Mouse (Mus musculus): ENCODE data around the gene Cbx5. TPM values are rescaled to one million over a fixed set of nuclear protein-coding genes. Genes with fewer than 3 reads are reported as not detected.
"Not testable (repeated sequence)": the region's sequence is repeated elsewhere in the genome, so short reads cannot be mapped to it uniquely, and the experiment has no call there.

The Cbx5 gene
- polyA plus RNA-seq, 1 experiment = 26.9 TPM

DNA sequence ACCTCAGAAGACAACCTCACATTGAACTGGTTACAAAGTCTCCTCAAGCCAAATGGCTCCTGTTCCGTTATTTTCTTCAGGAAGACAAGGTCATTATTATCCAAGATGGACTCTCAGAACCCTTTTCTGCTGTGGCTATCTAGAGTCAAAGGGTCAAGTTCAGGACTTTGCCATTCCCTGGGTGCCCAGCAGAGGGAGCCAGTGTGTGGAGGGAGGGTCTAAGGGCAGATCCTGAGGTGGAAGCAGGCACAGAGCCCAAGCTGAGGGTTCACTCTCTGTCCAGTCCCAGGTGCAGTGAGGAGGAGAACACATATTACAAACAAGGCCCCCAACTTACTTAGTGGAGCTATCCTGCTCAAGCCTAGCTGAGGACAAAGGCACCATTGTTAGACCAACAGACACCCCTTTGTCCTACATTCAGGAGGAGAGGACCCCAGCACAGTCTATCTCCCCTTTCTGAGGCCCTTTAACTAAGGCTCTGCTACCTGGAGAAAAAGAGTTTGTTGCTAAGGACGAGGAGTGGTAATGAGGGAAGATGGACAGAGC lies 10.7 kb upstream of the Cbx5 start:
- no peak for TF ChIP-seq POLR2A (IDR thresholded peaks at IDR 0.05; ENCODE audit: low read depth, low read length)
- peak; percentile 97 for TF ChIP-seq CTCF (conservative IDR thresholded peaks at IDR 0.05; ENCODE audit: insufficient read depth, insufficient read length, low read depth, low read length)
- WGBS = 32% methylated on average over 2 of the region's 2 CpGs
- peak; percentile 75 for DNase-seq
- no peaks in the 10 kb centered on the region for H3K4me1 ChIP-seq (ENCODE audit: control insufficient read depth, insufficient read depth, low read length)
- no peaks in the 10 kb centered on the region for H3K27me3 ChIP-seq (replicated peaks; ENCODE audit: control insufficient read depth, insufficient read depth, low read length)
- H3K4me3 ChIP-seq (ENCODE audit: insufficient read depth, low read depth, low read length) = no peak overlapping the region
- no peak overlapping the region for H3K27ac ChIP-seq (ENCODE audit: insufficient read depth, low read depth, low read length)
- peaks cover 15% of the 10 kb centered on the region for H3K36me3 ChIP-seq (ENCODE audit: control insufficient read depth, insufficient read depth, low read length)

DNA sequence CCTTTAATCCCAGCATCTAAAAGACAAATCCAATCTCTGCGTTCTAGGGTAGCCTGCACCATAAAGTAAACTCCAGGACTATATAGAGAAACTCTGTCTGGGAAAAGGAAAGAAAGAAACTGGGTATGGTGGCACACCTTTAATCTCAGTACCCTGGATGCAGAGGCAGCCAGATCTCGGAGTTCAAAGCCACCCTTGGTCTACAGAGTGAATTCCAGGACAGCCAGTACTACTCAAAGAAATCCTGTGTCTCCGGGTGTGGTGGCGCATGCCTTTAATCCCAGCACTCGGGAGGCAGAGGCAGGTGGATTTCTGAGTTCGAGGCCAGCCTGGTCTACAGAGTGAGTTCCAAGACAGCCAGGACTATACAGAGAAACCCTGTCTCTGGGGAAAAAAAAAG lies 9.9 kb upstream of the Cbx5 start:
- not testable (repeated sequence) for H3K4me1 ChIP-seq (ENCODE audit: control insufficient read depth, insufficient read depth, low read length); H3K27ac ChIP-seq (ENCODE audit: insufficient read depth, low read depth, low read length); H3K4me3 ChIP-seq (ENCODE audit: insufficient read depth, low read depth, low read length); H3K27me3 ChIP-seq (replicated peaks; ENCODE audit: control insufficient read depth, insufficient read depth, low read length); DNase-seq
- WGBS = 92% methylated on average over 6 of the region's 6 CpGs
- peaks cover 18% of the 10 kb centered on the region for H3K36me3 ChIP-seq (ENCODE audit: control insufficient read depth, insufficient read depth, low read length)

DNA sequence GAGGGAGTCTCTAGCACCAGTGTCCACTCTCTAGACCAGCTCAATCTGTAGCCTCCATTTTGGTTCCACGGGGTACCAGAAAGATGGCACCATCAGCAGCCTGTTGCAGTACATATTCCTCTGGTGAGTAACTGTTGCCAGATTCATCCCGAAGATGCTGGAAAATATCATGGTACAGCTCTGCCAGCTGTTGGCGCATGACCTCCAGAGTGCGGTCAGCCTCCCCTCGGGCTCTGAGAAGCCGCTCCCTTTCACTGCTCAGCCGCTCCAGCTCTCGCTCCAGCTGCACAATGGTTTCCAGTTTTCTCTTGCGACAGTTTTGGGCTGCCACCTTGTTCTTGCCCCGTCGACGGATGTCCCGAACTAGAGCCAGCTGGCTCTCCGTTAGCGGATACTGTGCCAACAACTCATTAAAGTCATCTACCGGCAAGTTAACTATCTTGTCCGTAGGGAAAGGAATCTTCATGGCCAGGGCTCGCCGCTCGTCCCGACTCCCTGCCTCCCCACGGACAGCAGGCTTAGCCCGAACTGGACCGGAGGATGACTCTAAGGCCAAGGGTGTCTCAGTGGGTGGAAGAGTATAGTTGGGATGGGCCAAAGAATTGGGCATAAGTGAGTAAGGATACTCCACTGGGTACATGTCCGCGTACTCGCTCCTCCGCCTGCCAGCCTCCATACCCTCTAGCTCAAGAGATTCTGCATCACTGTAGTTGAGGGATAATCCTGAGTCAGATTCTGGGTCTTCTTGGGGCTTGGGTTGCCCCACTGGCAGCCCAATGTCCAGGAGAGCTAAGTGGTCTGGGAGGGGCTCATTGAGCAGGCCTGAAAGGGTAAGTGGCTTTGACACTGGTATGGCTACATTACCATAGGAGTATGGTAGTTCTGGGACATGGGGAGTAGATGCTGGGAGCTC lies 9.0 kb upstream of the Cbx5 start:
- Histone ChIP-seq H3K27ac (ENCODE audit: insufficient read depth, low read depth, low read length) (no peak overlapping the region), H3K4me1 (ENCODE audit: control insufficient read depth, insufficient read depth, low read length) (no peaks in the 10 kb centered on the region), H3K36me3 (ENCODE audit: control insufficient read depth, insufficient read depth, low read length) (peaks cover 18% of the 10 kb centered on the region), H3K27me3 (replicated peaks; ENCODE audit: control insufficient read depth, insufficient read depth, low read length) (no peaks in the 10 kb centered on the region), H3K4me3 (ENCODE audit: insufficient read depth, low read depth, low read length) (no peak overlapping the region)
- TF ChIP-seq POLR2A (IDR thresholded peaks at IDR 0.05; ENCODE audit: low read depth, low read length) (no peak), CTCF (conservative IDR thresholded peaks at IDR 0.05; ENCODE audit: insufficient read depth, insufficient read length, low read depth, low read length) (no peak)
- WGBS = 66% methylated on average over 28 of the region's 28 CpGs
- no peak for DNase-seq

DNA sequence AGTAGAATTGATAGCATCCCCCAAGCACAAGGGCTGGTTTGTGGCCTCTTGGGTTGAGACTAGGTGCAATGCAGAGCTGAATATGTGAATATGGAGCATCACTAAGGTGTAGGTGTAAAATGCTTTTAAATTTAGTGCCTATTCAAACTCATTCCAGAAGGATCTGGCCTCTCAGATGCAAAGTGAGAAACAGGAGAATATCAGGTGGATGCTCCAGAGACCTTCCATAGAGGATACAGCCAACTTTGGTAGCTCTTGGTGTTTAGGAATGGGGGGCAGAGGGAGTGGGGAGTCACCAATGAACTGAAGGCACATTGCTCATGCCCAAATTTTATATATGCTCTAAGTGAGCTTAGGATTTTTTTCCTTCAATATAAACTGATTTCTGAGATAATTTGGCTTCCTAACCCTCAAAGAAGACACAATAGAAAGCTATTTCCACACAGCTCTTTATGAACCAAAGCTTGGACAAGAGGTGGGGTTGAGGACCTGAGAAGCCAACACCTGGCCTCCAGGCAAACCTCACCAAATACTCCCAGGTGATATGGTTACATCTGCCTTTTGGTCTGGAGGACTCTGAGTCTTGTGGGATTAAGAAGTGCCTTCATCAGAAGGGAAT lies 8.3 kb upstream of the Cbx5 start:
- Histone ChIP-seq H3K4me1 (ENCODE audit: control insufficient read depth, insufficient read depth, low read length) (0 out of 2 replicates have a peak, but pooled peaks cover 2% of the 10 kb centered on the region), H3K27ac (ENCODE audit: insufficient read depth, low read depth, low read length) (no peak overlapping the region), H3K4me3 (ENCODE audit: insufficient read depth, low read depth, low read length) (no peak overlapping the region), H3K27me3 (replicated peaks; ENCODE audit: control insufficient read depth, insufficient read depth, low read length) (no peaks in the 10 kb centered on the region), H3K36me3 (ENCODE audit: control insufficient read depth, insufficient read depth, low read length) (peaks cover 23% of the 10 kb centered on the region)
- TF ChIP-seq CTCF (conservative IDR thresholded peaks at IDR 0.05; ENCODE audit: insufficient read depth, insufficient read length, low read depth, low read length) (no peak), POLR2A (IDR thresholded peaks at IDR 0.05; ENCODE audit: low read depth, low read length) (no peak)
- DNase-seq = no peak

DNA sequence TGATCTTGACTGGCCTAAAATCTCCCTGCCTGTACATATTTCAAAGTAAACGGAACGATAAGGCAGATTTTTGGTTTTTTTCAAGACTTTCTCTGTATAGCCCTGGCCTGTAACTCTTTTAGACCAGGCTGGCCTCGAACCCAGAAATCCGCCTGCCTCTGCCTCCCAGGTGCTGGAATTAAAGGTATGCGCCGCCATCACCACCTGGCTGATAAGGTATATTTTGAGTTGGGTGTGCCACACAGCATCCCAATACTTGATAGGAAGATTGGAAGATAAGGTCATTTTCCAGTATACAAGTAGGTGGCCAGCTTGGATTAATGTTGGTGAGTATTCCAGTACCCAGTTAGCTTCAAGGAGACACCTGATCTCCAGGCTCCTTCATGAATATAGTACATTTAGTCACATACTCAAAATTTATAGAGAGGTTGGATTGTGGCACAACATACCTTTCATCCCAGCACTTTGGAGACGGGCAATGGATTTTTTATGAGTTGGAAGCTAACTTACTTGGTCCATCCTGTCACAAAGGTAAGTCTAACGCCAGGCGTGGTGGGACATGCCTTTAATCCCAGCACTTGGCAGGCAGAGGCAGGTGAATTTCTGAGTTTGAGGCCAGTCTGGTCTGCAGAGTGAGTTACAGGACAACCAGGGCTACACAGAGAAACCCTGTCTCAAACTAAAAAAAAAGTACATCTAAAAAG lies 7.6 kb upstream of the Cbx5 start:
- TF ChIP-seq CTCF (conservative IDR thresholded peaks at IDR 0.05; ENCODE audit: insufficient read depth, insufficient read length, low read depth, low read length) (no peak), POLR2A (IDR thresholded peaks at IDR 0.05; ENCODE audit: low read depth, low read length) (no peak)
- WGBS = 89% methylated on average over 9 of the region's 9 CpGs
- H3K4me1 ChIP-seq (ENCODE audit: control insufficient read depth, insufficient read depth, low read length) = peaks cover 2% of the 10 kb centered on the region; the same call in 1 of the 2 replicates
- no peak overlapping the region for H3K27ac ChIP-seq (ENCODE audit: insufficient read depth, low read depth, low read length)
- H3K27me3 ChIP-seq (replicated peaks; ENCODE audit: control insufficient read depth, insufficient read depth, low read length) = no peaks in the 10 kb centered on the region
- peaks cover 27% of the 10 kb centered on the region for H3K36me3 ChIP-seq (ENCODE audit: control insufficient read depth, insufficient read depth, low read length)
- no peak overlapping the region for H3K4me3 ChIP-seq (ENCODE audit: insufficient read depth, low read depth, low read length)
- DNase-seq = no peak

DNA sequence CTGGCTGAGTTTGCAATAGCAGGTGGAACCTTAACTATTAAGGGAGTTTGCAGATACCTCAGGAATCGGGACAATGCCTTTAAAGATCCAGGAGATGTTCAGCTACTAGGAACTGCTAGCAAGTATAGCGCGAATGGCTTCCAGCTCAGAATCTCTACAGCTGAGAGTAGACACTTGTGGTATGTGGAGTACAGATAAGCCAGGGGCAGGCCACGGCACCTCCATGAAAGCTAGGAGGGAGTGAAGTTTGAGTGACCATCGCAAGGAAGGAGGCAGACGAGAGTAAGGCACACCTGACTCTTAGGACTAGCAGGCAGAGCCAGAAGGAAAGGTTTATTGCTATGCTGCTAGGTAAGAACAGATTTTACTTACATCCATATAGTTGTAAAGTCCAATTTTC lies 6.0 kb upstream of the Cbx5 start:
- Histone ChIP-seq H3K36me3 (ENCODE audit: control insufficient read depth, insufficient read depth, low read length) (peaks cover 32% of the 10 kb centered on the region), H3K4me1 (ENCODE audit: control insufficient read depth, insufficient read depth, low read length) (peaks cover 6% of the 10 kb centered on the region; the same call in 1 of the 2 replicates), H3K4me3 (ENCODE audit: insufficient read depth, low read depth, low read length) (no peak overlapping the region), H3K27me3 (replicated peaks; ENCODE audit: control insufficient read depth, insufficient read depth, low read length) (no peaks in the 10 kb centered on the region), H3K27ac (ENCODE audit: insufficient read depth, low read depth, low read length) (no peak overlapping the region)
- WGBS = 78% methylated on average over 6 of the region's 6 CpGs
- DNase-seq = no peak
- TF ChIP-seq POLR2A (IDR thresholded peaks at IDR 0.05; ENCODE audit: low read depth, low read length) = no peak
- TF ChIP-seq CTCF (conservative IDR thresholded peaks at IDR 0.05; ENCODE audit: insufficient read depth, insufficient read length, low read depth, low read length) = no peak

DNA sequence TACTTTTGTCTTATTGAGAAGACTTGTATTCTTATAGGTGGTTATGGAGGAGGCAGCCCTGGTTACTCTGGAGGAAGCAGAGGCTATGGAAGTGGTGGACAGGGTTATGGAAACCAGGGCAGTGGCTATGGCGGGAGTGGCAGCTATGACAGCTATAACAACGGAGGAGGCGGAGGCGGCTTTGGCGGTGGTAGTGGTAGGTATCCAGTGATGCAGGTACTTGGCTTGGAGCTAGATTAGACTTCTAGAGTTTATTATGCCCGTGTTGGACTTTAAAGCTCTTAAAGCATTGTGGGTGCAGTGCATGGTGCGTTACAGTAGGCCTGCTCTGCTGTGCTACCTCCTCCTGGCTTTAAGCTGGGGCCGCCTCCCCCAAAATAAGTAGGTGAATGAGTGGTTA lies 3.3 kb upstream of the Cbx5 start:
- H3K36me3 ChIP-seq (ENCODE audit: control insufficient read depth, insufficient read depth, low read length) = peaks cover 32% of the 10 kb centered on the region
- no peak overlapping the region for H3K4me3 ChIP-seq (ENCODE audit: insufficient read depth, low read depth, low read length)

DNA sequence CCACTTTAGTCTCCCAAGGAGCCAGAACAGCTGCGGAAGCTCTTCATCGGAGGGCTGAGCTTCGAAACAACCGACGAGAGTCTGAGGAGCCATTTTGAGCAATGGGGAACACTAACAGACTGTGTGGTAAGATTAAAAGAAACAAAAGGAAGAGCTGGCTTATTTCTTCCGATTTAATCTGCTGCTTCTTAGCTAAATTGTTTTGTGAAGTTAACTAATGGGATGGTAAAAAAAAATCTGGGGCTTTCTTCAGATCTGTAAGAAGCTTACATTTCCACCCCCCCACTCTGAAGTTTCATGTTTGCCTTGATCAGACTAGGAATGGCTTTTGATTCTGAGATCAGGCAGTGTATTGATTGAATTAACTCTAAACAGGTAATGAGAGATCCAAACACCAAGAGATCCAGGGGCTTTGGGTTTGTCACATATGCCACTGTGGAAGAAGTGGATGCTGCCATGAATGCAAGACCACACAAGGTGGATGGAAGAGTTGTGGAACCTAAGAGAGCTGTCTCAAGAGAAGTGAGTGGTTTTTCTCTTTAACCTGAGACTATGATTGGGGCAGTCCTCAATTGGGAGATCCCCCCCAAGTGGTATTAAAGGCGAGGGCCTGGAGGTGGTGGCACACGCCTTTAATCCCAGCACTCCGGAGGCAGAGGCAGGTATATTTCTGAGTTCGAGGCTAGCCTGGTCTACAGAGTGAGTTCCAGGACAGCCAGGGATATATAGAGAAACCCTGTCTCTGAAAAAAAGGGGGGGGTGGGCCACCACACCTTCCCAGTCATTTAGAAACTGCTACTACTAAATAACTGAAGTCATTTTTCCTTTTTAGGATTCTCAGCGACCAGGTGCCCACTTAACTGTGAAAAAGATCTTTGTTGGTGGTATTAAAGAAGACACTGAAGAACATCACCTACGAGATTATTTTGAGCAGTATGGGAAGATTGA lies 1.7 kb upstream of the Cbx5 start:
- Histone ChIP-seq H3K36me3 (ENCODE audit: control insufficient read depth, insufficient read depth, low read length) (peaks cover 23% of the 10 kb centered on the region), H3K4me3 (ENCODE audit: insufficient read depth, low read depth, low read length) (peak overlapping the region; percentile 81), H3K27ac (ENCODE audit: insufficient read depth, low read depth, low read length) (peak overlapping the region; percentile 93)
- H3K4me1 ChIP-seq (ENCODE audit: control insufficient read depth, insufficient read depth, low read length); DNase-seq; H3K27me3 ChIP-seq (replicated peaks; ENCODE audit: control insufficient read depth, insufficient read depth, low read length): not testable (repeated sequence)
- WGBS = 5% methylated on average over 12 of the region's 12 CpGs

More for the DNA sequence above, 3.3 kb upstream of the Cbx5 start:
- H3K4me1 ChIP-seq (ENCODE audit: control insufficient read depth, insufficient read depth, low read length) = peaks cover 6% of the 10 kb centered on the region; the same call in 1 of the 2 replicates
- no peaks in the 10 kb centered on the region for H3K27me3 ChIP-seq (replicated peaks; ENCODE audit: control insufficient read depth, insufficient read depth, low read length)
- H3K27ac ChIP-seq (ENCODE audit: insufficient read depth, low read depth, low read length) = no peak overlapping the region
- 39% methylated on average over 8 of the region's 8 CpGs for WGBS
- no peak for DNase-seq
- no peak for TF ChIP-seq CTCF (conservative IDR thresholded peaks at IDR 0.05; ENCODE audit: insufficient read depth, insufficient read length, low read depth, low read length)
- TF ChIP-seq POLR2A (IDR thresholded peaks at IDR 0.05; ENCODE audit: low read depth, low read length) = no peak
